Mouse (Mus musculus) layer of hippocampus, adult 8-10 months (tissue): ENCODE data around the gene Cxcr5. TPM values are rescaled to one million over a fixed set of nuclear protein-coding genes. Genes with fewer than 3 reads are reported as not detected.

Experiments used
- DNase-seq, 2 experiments: peaks; one replicate each; pipeline ENCODE4 v3.0.0; 2022; ENCODE audit warnings: low spot score in 2 of 2
- total RNA-seq, 4 experiments: library from RNA; stranded (reverse); gene quantifications; 2 replicates each; pipeline ENCODE4 v1.2.4; 2022

The Cxcr5 gene
- total RNA-seq, 4 experiments from 2014 or later = not detected

DNA sequence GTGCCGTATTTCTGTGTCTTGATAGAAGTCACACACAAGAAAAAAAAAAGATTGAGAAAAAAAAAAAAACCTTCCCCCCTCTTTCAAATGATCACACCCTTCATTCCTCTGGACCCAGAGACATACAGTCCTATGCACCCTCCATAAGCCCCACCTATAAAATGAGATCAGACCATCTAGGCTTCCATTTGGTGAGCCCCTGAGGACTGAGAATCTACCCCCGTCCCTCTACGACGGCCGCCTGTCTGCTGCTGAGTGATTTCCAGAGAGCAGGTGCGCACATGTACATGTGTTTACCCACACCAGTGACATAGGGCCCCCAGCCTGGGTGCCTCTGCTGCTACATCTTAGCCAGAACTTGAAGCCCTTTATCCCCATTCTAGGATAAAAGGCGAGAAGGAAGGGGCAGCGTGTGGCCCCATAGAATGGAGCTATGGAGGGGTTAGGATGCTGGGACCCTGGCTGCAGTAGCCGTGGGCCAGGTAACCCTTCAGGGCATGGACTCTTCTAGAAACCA, 51.3 kb downstream of the Cxcr5 start:
- no peak for DNase-seq

DNA sequence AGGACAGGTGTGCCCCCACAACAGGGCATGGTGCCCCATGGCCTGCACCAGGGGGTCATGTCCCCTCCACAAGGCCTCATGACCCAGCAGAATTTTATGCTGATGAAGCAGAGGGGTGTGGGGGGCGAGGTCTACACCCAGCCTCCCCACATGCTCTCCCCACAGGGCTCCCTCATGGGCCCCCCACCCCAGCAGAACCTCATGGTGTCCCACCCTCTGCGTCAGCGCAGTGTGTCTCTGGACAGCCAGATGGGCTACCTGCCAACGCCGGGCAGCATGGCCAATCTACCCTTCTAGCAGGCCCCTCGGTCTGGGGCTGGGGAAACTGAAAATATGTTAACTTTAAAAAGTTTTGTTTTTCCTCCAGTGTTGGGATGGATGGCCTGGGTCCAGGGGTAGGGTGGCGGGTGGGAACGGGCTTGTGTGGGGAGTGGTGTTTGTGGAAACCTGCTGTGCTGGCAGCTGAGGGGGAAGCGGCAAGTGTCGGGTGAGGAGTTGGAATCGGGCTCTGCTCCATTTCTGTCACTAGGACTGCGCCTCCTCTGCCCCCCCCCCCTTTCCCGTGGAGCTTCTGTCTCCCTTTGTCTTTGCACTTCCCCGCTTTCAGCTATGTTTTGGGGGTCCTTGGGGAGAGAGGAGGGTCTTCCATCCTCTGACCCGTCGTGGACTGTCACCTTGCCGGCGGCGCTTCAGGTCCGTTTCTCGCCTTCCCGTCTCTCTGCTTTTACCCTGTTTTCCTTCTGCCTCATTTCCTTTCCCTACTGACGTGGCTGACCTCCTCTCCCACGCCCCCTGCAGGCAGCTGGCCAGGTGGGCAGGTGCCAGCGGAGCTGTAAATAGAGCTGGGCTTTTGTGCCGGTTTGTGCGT, 52.0 kb downstream of the Cxcr5 start:
- peak; percentile 21 to 65 for DNase-seq

DNA sequence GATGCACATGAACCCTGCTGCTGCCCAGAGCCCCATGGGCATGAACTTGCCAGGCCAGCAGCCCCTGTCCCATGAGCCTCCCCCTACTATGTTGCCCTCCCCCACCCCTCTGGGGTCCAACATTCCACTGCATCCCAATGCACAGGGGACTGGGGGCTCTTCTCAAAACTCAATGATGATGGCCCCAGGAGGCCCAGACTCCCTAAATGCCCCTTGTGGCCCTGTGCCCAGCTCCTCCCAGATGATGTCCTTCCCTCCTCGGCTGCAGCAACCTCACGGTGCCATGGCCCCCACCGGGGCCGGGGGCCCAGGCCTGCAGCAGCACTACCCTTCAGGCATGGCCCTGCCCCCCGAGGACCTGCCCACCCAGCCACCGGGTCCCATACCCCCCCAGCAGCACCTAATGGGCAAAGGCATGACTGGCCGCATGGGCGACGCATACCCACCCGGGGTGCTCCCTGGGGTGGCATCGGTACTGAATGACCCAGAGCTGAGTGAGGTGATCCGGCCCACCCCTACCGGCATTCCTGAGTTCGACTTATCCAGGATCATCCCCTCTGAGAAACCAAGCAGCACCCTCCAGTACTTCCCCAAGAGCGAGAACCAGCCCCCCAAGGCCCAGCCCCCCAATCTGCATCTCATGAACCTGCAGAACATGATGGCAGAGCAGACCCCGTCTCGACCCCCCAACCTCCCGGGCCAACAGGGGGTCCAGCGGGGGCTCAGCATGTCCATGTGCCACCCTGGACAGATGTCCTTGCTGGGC, 52.8 kb downstream of the Cxcr5 start:
- DNase-seq = peak in 1 of 2 experiments; percentile 4

DNA sequence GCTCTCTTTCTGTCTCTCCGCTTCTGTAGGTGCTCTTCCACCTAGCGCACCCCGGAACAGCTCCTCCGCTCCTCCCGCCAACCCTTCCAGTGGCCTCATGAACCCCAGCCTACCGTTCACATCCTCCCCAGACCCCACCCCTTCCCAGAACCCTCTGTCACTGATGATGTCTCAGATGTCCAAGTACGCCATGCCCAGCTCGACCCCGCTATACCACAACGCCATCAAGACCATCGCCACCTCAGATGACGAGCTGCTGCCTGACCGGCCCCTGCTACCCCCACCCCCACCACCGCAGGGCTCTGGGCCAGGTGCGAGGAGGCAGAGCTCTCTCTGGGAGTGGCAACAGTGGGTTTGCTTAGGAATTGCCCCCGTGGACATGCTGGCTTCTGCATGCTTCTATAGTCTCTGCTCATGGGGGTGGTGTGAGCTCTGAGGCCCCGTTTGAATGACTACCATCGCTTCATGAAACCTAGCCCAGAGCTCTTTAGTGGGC, 53.5 kb downstream of the Cxcr5 start:
- peak in 1 of 2 experiments; percentile 3 for DNase-seq

DNA sequence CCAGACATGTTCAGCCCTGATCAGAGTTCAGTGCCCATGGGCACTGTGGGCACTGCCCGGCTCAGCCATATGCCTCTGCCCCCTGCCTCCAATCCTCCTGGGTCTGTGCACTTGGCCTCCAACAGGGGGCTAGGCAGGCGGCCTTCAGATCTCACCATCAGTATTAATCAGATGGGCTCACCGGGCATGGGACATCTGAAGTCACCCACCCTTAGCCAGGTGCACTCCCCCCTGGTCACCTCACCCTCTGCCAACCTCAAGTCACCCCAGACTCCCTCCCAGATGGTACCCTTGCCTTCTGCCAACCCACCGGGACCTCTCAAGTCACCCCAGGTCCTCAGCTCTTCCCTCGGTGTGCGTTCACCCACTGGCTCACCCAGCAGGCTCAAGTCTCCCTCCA, 54.3 kb downstream of the Cxcr5 start:
- peak in 1 of 2 experiments; percentile 8 for DNase-seq

DNA sequence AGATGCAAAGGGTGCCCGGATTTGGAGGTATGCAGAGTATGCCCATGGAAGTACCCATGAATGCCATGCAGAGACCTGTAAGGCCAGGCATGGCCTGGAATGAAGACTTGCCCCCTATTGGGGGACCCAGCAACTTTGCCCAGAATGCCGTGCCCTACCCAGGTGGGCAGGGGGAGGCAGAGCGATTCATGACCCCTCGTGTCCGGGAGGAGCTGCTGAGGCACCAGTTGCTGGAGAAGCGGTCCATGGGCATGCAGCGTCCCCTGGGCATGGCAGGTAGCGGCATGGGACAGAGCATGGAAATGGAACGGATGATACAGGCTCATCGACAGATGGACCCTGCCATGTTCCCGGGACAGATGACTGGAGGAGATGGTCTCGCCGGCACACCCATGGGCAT, 55.1 kb downstream of the Cxcr5 start:
- DNase-seq = no peak

DNA sequence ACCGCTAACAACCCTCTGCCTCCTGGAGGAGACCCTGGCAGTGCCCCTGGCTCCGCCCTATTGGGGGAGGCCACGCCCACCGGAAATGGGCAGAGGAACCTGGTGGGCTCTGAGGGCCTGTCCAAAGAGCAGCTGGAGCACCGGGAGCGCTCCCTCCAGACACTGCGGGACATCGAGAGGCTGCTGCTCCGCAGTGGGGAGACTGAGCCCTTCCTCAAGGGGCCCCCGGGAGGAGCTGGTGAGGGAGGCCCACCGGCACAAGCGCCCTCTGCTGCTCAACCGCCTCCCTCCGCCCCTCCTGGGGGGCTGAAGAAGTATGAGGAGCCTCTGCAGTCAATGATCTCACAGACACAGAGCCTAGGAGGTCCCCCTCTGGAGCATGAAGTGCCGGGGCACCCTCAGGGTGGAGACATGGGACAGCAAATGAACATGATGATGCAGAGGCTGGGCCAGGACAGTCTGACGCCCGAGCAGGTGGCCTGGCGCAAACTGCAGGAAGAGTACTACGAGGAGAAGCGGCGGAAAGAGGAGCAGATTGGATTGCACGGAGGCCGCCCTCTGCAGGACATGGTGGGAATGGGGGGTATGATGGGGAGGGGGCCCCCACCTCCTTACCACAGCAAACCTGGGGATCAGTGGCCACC, 55.7 kb downstream of the Cxcr5 start:
- DNase-seq = peak in 1 of 2 experiments; percentile 6

DNA sequence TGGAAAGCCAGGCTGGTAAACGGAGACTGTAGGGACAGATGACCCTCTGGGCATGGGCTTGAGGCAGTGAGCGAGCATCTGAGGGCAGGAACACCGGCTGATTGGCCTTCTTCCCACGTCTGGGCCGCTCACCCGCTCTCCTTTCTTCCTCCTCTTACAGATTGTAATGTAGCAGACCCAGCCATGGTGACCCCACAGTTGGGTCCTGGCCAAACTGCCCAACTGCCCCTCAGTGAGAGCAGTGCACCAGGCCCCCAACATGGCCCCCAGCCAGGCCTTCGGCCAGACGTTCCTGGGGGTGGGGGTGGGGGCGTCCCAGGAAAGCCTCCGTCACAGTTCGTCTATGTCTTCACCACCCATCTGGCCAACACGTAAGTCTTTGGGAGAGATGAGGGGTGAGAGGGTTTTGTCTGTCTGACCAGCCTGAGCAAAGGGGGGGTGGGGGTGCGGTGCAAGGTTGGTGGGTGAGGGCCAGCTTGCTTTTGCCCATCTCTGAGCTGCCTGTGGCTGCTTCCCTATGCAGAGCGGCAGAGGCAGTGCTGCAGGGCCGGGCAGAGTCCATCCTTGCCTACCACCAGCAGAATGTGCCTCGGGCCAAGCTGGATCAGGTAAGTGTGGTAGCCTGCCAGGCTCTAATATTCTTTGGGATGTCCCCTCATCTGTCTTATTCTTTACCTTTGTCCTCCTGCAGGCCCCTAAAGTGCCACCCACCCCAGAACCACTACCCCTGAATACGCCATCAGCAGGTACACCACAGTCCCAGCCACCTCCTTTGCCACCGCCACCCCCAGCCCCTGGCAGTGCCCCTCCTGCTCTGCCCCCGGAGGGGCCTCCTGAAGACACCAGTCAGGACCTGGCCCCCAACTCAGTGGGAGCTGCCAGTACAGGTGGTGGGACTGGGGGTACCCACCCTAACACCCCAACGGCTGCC, 56.5 kb downstream of the Cxcr5 start:
- peak in 1 of 2 experiments; percentile 8 for DNase-seq

DNA sequence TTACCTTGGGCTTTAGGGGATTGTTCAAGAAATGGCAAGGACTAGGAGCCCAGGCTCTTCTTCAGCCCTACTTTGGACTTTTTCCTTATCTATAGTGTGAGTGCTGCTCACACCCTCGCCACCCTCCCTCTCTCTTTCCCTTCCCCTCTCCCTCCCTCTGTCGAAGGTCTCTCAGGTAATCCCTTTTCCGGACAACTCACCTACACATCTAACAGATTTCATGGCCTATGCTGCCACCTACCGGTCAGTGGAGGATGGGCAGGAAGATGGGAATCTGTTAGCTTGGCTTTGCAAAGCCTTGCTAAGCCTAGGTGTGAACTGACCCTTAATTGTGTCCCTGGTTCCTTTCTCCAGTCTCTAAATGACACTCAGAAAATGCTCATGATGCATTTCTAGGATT, 59.7 kb downstream of the Cxcr5 start:
- peak in 1 of 2 experiments; percentile 80 for DNase-seq

DNA sequence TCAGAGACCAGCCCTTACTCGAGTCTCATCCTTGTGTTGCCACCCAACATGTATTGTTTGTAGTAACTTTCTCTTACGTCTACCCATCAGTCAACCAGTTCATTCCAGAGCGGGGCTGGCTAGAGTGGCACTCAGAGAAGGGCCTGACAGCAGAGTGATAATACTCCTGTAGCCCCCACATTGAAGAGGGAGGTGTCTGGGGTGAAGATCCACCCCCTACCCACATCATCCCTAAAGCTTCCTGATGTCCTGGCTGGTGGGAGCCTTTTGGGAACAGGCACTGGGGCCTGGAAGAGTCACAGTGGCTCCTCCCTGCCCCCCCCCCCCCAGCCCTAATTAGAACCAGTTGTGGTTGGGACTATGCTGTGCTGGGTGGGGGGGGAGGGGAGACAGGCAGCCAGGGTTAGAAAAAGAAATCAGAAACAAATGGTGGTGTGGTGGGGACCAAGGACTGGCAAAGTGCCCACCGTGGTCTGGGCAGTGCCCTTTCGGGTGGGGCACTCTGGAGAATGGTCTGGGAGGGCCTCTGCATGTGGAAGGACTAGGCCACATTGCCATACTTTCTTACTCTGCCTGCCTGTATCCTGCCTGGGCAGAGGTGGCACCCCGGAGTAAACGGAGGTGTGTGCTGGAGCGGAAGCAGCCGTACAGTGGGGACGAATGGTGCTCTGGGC, 60.3 kb downstream of the Cxcr5 start:
- no peak for DNase-seq

DNA sequence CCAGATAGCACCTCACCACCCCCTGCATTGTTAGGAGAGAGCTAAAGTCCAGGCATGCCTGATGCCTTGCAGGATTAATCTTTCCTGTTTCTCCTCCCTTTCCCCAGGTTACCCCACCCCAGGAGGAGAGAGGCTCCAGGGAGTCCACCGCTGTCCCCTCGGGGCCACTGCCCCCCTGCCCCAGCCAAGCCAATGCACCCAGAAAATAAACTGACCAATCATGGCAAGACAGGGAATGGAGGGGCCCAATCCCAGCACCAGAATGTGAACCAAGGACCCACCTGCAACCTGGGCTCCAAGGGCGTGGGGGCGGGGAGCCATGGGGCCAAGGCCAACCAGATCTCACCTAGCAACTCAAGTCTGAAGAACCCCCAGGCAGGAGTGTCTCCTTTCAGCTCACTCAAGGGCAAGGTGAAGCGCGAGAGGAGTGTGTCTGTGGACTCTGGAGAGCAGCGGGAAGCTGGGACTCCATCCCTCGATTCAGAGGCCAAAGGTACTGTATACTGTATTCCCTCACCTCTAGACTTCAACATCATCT, 61.0 kb downstream of the Cxcr5 start:
- DNase-seq = no peak

DNA sequence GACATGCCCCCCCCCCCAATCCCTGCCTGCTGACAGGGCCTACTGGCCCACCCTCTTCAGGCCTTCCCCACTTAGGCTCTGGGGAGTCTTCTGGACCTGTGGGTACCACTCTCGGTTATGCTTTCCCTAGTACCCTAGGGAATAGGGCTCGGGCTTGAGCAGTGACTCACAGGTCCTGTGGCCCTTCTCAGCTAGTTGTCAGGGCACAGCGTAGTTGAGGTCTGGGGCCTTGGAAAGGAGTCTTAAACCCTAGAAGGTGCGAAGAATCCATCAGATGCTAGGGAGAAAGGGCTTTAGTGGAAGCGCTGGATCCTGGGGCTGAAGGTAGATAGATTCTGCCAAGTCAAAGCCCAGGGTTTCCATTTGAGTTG, 61.5 kb downstream of the Cxcr5 start:
- no peak for DNase-seq

DNA sequence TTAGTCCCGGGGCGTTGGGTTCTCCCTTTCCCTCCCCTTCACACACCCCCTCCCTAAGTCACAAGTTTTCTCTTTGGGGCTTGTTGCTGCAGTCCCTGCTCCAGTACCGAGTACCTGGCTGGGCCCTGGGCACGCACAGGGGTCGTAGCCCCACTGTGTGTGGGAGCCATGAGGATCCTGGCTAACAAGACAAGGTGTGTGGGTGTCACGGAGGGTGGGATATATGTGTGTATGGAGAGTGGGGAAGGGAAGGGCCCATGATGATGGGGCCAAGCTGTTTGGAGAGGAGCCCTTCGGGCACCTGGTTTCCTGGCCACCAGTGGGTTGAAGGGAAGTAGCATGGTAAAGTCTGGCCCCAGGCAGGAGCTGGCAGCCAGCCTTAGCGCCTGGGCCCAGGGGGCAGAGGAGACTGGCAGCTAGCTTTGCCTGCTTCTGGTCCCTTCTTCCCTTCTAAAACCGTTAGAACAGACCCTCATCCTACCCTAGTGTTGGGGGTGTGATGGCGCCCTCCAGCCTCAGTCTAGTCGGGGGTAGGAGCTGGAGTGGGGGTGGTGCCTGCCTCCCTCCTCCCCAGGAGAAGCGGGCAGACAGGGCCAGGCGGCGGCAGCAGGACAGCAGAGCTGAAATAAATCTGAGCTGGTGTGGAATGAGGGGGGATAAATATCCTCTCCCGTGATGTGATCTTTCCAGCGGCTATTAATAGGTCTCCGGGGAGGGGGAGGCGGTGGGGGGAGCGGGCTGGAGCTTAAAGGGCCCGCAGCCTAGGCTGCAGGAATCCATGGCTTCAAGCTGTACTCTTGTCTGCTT, 62.1 kb downstream of the Cxcr5 start:
- no peak for DNase-seq

DNA sequence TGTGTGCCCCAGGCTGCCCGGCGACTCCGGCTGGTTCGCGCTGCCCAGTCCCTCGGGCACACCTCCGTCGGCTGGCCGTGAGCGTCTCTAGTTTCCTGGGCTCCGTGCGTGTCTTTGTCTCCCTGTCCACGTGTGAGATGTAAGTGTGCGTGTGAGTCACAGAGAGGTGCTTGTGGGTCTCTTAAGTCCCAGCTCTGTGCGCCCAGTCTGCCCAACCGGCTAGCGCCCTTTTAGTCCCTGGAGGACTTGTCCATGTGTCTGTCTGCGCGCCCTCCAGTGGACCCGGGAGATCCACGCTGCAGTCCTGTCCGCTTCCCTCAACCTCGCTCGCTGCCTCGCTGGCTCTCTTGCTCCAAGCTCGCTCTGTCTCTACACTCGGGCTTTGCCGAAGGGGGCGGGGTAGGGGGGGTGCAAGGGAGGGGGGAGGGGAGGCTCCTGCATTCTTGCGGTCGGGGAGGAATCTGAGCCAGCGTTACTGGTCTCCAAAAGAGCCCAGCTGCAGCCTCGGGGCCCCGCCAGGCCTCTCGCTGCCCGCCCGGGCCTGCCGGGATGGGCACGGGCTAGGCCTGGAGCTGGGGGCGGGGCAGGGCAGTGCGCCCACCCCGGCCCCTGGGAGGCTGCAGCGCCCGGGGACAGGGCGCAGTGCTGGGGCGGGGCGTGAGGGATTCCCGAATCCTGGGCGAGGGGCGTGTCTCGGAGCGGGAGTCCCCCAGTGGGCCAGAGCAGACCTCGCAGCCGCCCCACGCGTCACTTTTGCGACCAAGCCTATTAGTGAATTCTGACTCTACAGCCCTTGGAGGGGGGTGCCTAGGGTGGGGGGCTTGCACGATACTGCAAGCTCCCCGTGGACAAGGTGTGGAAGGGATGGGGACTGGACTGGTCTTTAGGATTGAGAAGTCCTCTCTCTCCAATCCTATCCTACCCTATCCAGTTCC, 63.0 kb downstream of the Cxcr5 start:
- peak in 1 of 2 experiments; percentile 55 for DNase-seq

DNA sequence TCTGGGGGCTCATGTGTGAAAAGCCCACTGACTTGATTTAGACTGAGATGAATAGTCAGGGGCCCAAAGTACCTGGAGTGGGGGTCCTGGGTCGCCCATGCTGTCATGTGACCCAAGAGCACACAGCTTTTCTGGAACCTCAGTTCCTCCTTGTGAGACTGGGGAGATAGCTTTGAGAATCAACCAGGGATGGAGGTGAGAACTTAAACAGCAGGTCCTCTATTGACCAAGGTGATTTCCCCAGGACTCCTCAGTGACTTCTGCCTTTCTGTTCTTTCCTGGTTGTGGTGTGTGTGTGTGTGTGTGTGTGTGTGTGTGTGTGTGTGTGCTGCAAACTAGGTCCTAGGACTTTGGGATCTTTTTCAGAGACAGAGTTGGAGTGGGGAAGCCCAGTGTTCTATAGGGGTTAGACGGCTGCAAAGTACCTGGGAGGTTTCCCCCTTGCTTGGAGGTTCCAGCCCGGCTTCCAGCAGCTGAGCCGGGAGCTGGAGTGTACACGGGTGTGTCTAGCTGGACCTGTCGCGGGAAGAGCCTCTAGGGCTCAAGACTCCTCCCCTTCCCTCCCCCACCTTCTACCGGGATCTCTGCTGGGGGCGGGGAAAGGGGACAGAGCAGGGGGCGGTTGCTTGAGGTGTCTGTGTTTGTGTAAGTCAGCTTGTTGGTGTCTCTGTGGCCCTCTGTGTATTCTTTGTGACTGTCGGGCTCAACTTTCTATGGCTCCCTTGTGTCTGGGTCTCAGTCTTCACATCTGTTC, 63.9 kb downstream of the Cxcr5 start:
- no peak for DNase-seq

DNA sequence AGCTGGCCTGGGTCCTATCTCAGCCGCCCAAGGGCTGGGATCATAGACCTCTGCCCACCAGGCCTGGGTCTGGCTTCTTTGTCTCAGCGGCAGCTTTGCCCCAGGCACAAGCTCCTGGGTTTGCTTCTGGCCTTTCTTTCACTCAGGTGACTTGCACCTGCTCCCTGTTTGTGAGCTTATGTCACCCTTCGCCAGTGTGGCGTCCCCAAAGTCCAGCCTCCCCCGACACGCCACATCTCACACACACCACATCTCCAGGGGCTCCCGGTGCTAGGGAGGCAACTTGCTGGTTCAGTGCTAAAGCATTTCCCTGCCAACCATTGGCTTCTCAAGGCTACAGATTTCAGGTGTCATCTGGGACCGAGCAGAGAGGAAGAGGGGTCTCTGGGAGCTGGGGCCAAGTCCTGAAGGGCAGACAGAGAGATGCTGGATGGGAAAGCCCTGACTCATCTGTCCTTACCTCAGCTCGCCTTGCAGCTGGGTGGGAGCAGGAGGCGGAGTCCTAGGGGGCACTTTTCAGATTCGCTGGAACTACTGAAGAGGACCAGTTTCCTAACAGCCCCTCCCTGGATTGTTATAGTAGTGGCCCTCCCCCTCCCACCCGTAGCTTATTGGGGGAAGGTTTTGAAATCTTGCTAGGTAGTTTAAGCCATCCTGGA, 64.7 kb downstream of the Cxcr5 start:
- DNase-seq = no peak
